Mouse (Mus musculus): ENCODE measurements at regions not wholly inside any gene's neighbourhood (a gene's known extent, or its start where the extent isn't known, plus 50 kb on each side); places are given as distances from the start of the nearest gene placed in this dataset.

GRCm38 (mm10) chr3:49686182-49686895, 70.8 kb downstream of the Pcdh18 start:
- Histone ChIP-seq H3K36me3 (ENCODE audit: control insufficient read depth, insufficient read depth, low read length) (no peaks in the 10 kb centered on the region), H3K4me3 (ENCODE audit: low read depth, low read length) (no peak overlapping the region), H3K27me3 (ENCODE audit: control insufficient read depth, insufficient read depth, low read length) (no peaks in the 10 kb centered on the region), H3K4me1 (replicated peaks; ENCODE audit: control insufficient read depth, insufficient read depth) (no peaks in the 10 kb centered on the region), H3K27ac (replicated peaks) (no peak overlapping the region), H3K4me2 (replicated peaks; ENCODE audit: low read depth) (no peak overlapping the region), H3K9me3 (ENCODE audit: control insufficient read depth, low read length) (no peaks in the 10 kb centered on the region), H3K9ac (ENCODE audit: low read length) (no peak overlapping the region)
- ATAC-seq (ENCODE audit: low FRiP score, low TSS enrichment) (no peak), DNase-seq (ENCODE audit: low spot score) (no peak)
- 35% methylated on average over 4 of the region's 4 CpGs for WGBS
- no peak for TF ChIP-seq EP300 (optimal IDR thresholded peaks at IDR 0.05)
- no peak for TF ChIP-seq CTCF (IDR thresholded peaks at IDR 0.05; ENCODE audit: low read depth)

GRCm38 (mm10) chr3:49674921-49675320, 82.2 kb downstream of the Pcdh18 start:
- TF ChIP-seq EP300 (optimal IDR thresholded peaks at IDR 0.05) (no peak), CTCF (IDR thresholded peaks at IDR 0.05; ENCODE audit: low read depth) (no peak)
- 66% methylated on average over 6 of the region's 6 CpGs for WGBS
- Histone ChIP-seq H3K4me3 (ENCODE audit: low read depth, low read length) (no peak overlapping the region), H3K9ac (ENCODE audit: low read length) (no peak overlapping the region), H3K27me3 (ENCODE audit: control insufficient read depth, insufficient read depth, low read length) (no peaks in the 10 kb centered on the region), H3K4me1 (replicated peaks; ENCODE audit: control insufficient read depth, insufficient read depth) (no peaks in the 10 kb centered on the region), H3K36me3 (ENCODE audit: control insufficient read depth, insufficient read depth, low read length) (no peaks in the 10 kb centered on the region), H3K9me3 (ENCODE audit: control insufficient read depth, low read length) (no peaks in the 10 kb centered on the region), H3K4me2 (replicated peaks; ENCODE audit: low read depth) (no peak overlapping the region), H3K27ac (replicated peaks) (no peak overlapping the region)
- DNase-seq (ENCODE audit: low spot score) (no peak), ATAC-seq (ENCODE audit: low FRiP score, low TSS enrichment) (no peak)

GRCm38 (mm10) chr3:49672685-49673184, 84.4 kb downstream of the Pcdh18 start:
- 29% methylated on average over 2 of the region's 2 CpGs for WGBS
- ATAC-seq (ENCODE audit: low FRiP score, low TSS enrichment) = no peak
- Histone ChIP-seq H3K27ac (replicated peaks) (no peak overlapping the region), H3K4me2 (replicated peaks; ENCODE audit: low read depth) (no peak overlapping the region), H3K4me1 (replicated peaks; ENCODE audit: control insufficient read depth, insufficient read depth) (no peaks in the 10 kb centered on the region), H3K9ac (ENCODE audit: low read length) (no peak overlapping the region), H3K27me3 (ENCODE audit: control insufficient read depth, insufficient read depth, low read length) (no peaks in the 10 kb centered on the region), H3K9me3 (ENCODE audit: control insufficient read depth, low read length) (no peaks in the 10 kb centered on the region), H3K36me3 (ENCODE audit: control insufficient read depth, insufficient read depth, low read length) (no peaks in the 10 kb centered on the region), H3K4me3 (ENCODE audit: low read depth, low read length) (no peak overlapping the region)
- no peak for DNase-seq (ENCODE audit: low spot score)
- TF ChIP-seq EP300 (optimal IDR thresholded peaks at IDR 0.05) (no peak), CTCF (IDR thresholded peaks at IDR 0.05; ENCODE audit: low read depth) (no peak)

- H3K9me3 ChIP-seq (ENCODE audit: control insufficient read depth, low read length) = no peaks in the 10 kb centered on the region
- no peaks in the 10 kb centered on the region for H3K36me3 ChIP-seq (ENCODE audit: control insufficient read depth, insufficient read depth, low read length)
- no peaks in the 10 kb centered on the region for H3K4me1 ChIP-seq (replicated peaks; ENCODE audit: control insufficient read depth, insufficient read depth)
- ATAC-seq (ENCODE audit: low FRiP score, low TSS enrichment) = no peak
- H3K27me3 ChIP-seq (ENCODE audit: control insufficient read depth, insufficient read depth, low read length) = no peaks in the 10 kb centered on the region
- no peak for DNase-seq (ENCODE audit: low spot score)
- no peak overlapping the region for H3K27ac ChIP-seq (replicated peaks)
- WGBS = 69% methylated on average over 9 of the region's 9 CpGs
- H3K4me2 ChIP-seq (replicated peaks; ENCODE audit: low read depth) = no peak overlapping the region
- no peak overlapping the region for H3K4me3 ChIP-seq (ENCODE audit: low read depth, low read length)
- H3K9ac ChIP-seq (ENCODE audit: low read length) = no peak overlapping the region
- TF ChIP-seq EP300 (optimal IDR thresholded peaks at IDR 0.05) (no peak), CTCF (IDR thresholded peaks at IDR 0.05; ENCODE audit: low read depth) (no peak)
These were observed 89.4 kb downstream of the Pcdh18 start for GRCm38 (mm10) chr3:49667543-49668338.

DNA sequence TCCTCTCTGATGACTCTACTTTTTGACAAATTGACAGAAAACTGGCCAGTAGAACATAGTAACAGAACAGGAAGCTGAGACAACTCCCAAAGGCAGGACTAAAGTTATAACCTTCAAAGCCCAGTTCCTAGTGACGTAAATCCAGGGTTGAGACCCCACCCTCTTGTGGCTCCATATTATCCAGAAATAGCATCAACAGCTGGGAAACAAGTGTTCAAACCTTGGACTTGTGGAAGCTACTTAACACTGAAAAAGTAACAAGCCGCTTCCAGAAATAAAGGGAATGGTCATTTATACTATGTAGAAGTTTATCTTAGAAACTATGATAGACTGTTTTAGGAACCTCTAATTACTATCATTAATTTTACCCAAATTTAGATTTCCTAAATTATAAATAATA, 90.6 kb downstream of the Pcdh18 start:
- Histone ChIP-seq H3K27ac (replicated peaks) (no peak overlapping the region), H3K4me2 (replicated peaks; ENCODE audit: low read depth) (no peak overlapping the region), H3K4me1 (replicated peaks; ENCODE audit: control insufficient read depth, insufficient read depth) (no peaks in the 10 kb centered on the region), H3K36me3 (ENCODE audit: control insufficient read depth, insufficient read depth, low read length) (no peaks in the 10 kb centered on the region), H3K27me3 (ENCODE audit: control insufficient read depth, insufficient read depth, low read length) (no peaks in the 10 kb centered on the region), H3K9ac (ENCODE audit: low read length) (no peak overlapping the region), H3K4me3 (ENCODE audit: low read depth, low read length) (no peak overlapping the region), H3K9me3 (ENCODE audit: control insufficient read depth, low read length) (no peaks in the 10 kb centered on the region)
- 78% methylated on average over 2 of the region's 2 CpGs for WGBS
- TF ChIP-seq EP300 (optimal IDR thresholded peaks at IDR 0.05) (no peak), CTCF (IDR thresholded peaks at IDR 0.05; ENCODE audit: low read depth) (no peak)
- ATAC-seq (ENCODE audit: low FRiP score, low TSS enrichment) (no peak), DNase-seq (ENCODE audit: low spot score) (no peak)

GRCm38 (mm10) chr3:49648895-49649175, 108.3 kb downstream of the Pcdh18 start:
- no peak overlapping the region for H3K4me2 ChIP-seq (replicated peaks; ENCODE audit: low read depth)
- H3K27ac ChIP-seq (replicated peaks) = no peak overlapping the region
- no peak for ATAC-seq (ENCODE audit: low FRiP score, low TSS enrichment)
- H3K27me3 ChIP-seq (ENCODE audit: control insufficient read depth, insufficient read depth, low read length) = no peaks in the 10 kb centered on the region
- H3K36me3 ChIP-seq (ENCODE audit: control insufficient read depth, insufficient read depth, low read length) = no peaks in the 10 kb centered on the region
- no peak overlapping the region for H3K9ac ChIP-seq (ENCODE audit: low read length)
- no peaks in the 10 kb centered on the region for H3K9me3 ChIP-seq (ENCODE audit: control insufficient read depth, low read length)
- TF ChIP-seq EP300 (optimal IDR thresholded peaks at IDR 0.05) = no peak
- no peak for TF ChIP-seq CTCF (IDR thresholded peaks at IDR 0.05; ENCODE audit: low read depth)
- no peak for DNase-seq (ENCODE audit: low spot score)
- WGBS = 31% methylated on average over 1 of the region's 1 CpGs
- H3K4me1 ChIP-seq (replicated peaks; ENCODE audit: control insufficient read depth, insufficient read depth) = no peaks in the 10 kb centered on the region
- no peak overlapping the region for H3K4me3 ChIP-seq (ENCODE audit: low read depth, low read length)
